Mouse (Mus musculus): ENCODE measurements around the gene Rasal2.
A peak's percentile ranks its signal among the peaks of the same experiment; 100 is the strongest.

DNA sequence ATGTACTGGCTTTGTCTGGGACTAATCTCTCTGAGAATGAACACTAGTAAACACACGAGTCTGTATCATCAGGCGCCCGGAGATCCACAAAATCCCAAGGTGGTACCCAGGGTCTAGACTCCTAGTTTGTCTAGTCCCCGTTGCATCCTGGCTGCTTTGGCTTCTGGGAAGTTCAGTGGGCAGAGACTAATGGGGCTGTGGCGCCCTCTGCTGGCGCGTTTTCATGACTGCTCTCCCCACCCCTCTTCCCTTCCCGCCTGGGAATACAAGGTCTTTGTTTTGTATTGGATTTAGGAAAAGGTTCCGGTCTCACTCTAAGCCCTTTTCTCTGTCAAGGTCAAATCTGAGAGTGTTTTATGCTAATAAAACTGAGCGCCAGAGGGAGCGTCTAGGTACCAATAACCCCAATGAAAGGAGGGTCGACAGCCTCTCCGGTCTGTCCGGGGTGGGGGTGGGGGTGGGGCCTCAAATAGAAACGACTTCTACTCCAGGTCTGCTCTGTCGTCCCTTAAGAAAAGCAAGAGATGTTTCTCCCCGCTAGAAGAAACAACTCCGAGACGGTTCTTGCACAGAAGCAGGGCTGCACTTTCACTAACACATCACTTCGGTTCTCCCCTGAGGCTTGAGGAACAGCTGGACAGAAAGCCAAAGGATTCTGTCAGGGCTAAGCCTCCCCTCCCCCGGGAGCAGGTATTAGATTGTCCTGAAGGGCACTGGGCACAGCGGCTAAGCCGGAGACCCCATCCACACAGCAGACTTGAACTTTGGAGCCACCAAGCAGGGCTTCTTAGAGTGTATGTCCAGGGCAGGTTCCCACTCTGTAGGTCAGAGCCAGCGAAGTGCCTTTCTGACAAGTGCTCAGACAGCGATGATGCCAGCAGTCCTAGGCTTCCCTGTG, 326.0 kb downstream of the Rasal2 start:
- TF ChIP-seq POLR2A (IDR thresholded peaks at IDR 0.05; ENCODE audit: low read depth, low read length) = no peak
- TF ChIP-seq CTCF (conservative IDR thresholded peaks at IDR 0.05 in 1 of 2, IDR thresholded peaks at IDR 0.05 in 1 of 2; ENCODE audit: low read depth in 2 of 2, low read length in 2 of 2) = peak; percentile 33 to 87; a peak in 3 of 4 replicates
- peak; percentile 28; the same call in 1 of the 2 replicates for TF ChIP-seq NELFE (IDR thresholded peaks at IDR 0.05; ENCODE audit: low read depth, low read length)
- TF ChIP-seq TBP (conservative IDR thresholded peaks at IDR 0.05; ENCODE audit: low read depth, low read length) = no peak
- no peak for TF ChIP-seq MAX (IDR thresholded peaks at IDR 0.05; ENCODE audit: low read length)
- TF ChIP-seq TCF12 (IDR thresholded peaks at IDR 0.05; ENCODE audit: low read depth, low read length) = no peak
- no peak for TF ChIP-seq RCOR1 (conservative IDR thresholded peaks at IDR 0.05; ENCODE audit: low read depth, low read length)
- no peak for TF ChIP-seq ETS1 (conservative IDR thresholded peaks at IDR 0.05; ENCODE audit: low read depth, low read length)
- TF ChIP-seq ZNF384 (IDR thresholded peaks at IDR 0.05; ENCODE audit: low read depth, low read length) = no peak

Data from CH12.LX (cell line).